ENCODE assay signal across 25 mouse cellular contexts in genomic region chr13:92559429-92559828, GRCm38 (mm10). TPM values are rescaled to one million over a fixed set of nuclear protein-coding genes. Genes with fewer than 3 reads are reported as not detected.
A peak's percentile ranks its signal among the peaks of the same experiment; 100 is the strongest.
DNase-seq lines count a peak whose midpoint lies in the region; ATAC-seq and TF ChIP-seq lines count a peak whose summit lies in the region.
"Had no signal": no experiment of that assay in that cellular context is flagged by ENCODE, and none has a peak within 500 bp of the region (broad histone marks: within the 10 kb centered on the region; RNA-seq: fewer than 3 reads in every experiment).

No protein-coding gene starts in this region.

- WGBS in forebrain, embryonic 16.5 days: 60% methylated on average over 5 of the region's 5 CpGs
- WGBS in forebrain, embryonic 10.5 days: 83% methylated on average over 5 of the region's 5 CpGs
- 72% methylated on average over 5 of the region's 5 CpGs for WGBS in intestine, embryonic 15.5 days

- H3K4me3 ChIP-seq in forebrain, embryonic 16.5 days (replicated peaks; ENCODE audit: low read length): no peak overlapping the region
- H3K4me3 ChIP-seq in forebrain, embryonic 10.5 days: no peak overlapping the region
- no peak overlapping the region for H3K4me3 ChIP-seq in layer of hippocampus, adult 2 months
- no peak overlapping the region for H3K4me3 ChIP-seq in intestine, embryonic 15.5 days (replicated peaks)
- H3K4me3 ChIP-seq: embryonic facial prominence, embryonic 13.5 days; heart, embryonic 13.5 days; hindbrain, embryonic 13.5 days had no signal

- no peaks in the 10 kb centered on the region for H3K36me3 ChIP-seq in forebrain, embryonic 16.5 days (ENCODE audit: control insufficient read depth, insufficient read depth)
- H3K36me3 ChIP-seq in forebrain, embryonic 10.5 days (replicated peaks): no peaks in the 10 kb centered on the region
- H3K36me3 ChIP-seq in intestine, embryonic 15.5 days: no peaks in the 10 kb centered on the region
- H3K36me3 ChIP-seq: embryonic facial prominence, embryonic 13.5 days; G1E; heart, embryonic 13.5 days; hindbrain, embryonic 13.5 days had no signal

- H3K4me2 ChIP-seq in forebrain, embryonic 16.5 days (ENCODE audit: low read length): no peak overlapping the region
- H3K4me2 ChIP-seq in intestine, embryonic 15.5 days (replicated peaks): no peak overlapping the region
- H3K4me2 ChIP-seq: embryonic facial prominence, embryonic 13.5 days; heart, embryonic 13.5 days; hindbrain, embryonic 13.5 days had no signal

- TF ChIP-seq CTCF in layer of hippocampus, adult 2 months (conservative IDR thresholded peaks at IDR 0.05): peak; percentile 54; the same call in 1 of the 2 replicates

- H3K9me3 ChIP-seq in forebrain, embryonic 16.5 days (ENCODE audit: control insufficient read depth, low read length): no peaks in the 10 kb centered on the region
- no peaks in the 10 kb centered on the region for H3K9me3 ChIP-seq in forebrain, embryonic 10.5 days
- H3K9me3 ChIP-seq in intestine, embryonic 15.5 days: no peaks in the 10 kb centered on the region
- H3K9me3 ChIP-seq: embryonic facial prominence, embryonic 13.5 days; heart, embryonic 13.5 days; hindbrain, embryonic 13.5 days had no signal

- peaks cover 2% of the 10 kb centered on the region; the same call in 1 of the 2 replicates for H3K4me1 ChIP-seq in forebrain, embryonic 16.5 days (replicated peaks; ENCODE audit: control insufficient read depth, insufficient read depth, low read length)
- H3K4me1 ChIP-seq in forebrain, embryonic 10.5 days: peaks cover 17% of the 10 kb centered on the region
- H3K4me1 ChIP-seq in intestine, embryonic 15.5 days (replicated peaks): no peaks in the 10 kb centered on the region

- H3K27me3 ChIP-seq in forebrain, embryonic 16.5 days (replicated peaks; ENCODE audit: control insufficient read depth, insufficient read depth, low read length): no peaks in the 10 kb centered on the region
- H3K27me3 ChIP-seq in forebrain, embryonic 10.5 days (ENCODE audit: poor library complexity, severe bottlenecking): no peaks in the 10 kb centered on the region
- H3K27me3 ChIP-seq in intestine, embryonic 15.5 days (replicated peaks): no peaks in the 10 kb centered on the region
- H3K27me3 ChIP-seq: embryonic facial prominence, embryonic 13.5 days; heart, embryonic 13.5 days; hindbrain, embryonic 13.5 days had no signal

- H3K9ac ChIP-seq in forebrain, embryonic 16.5 days (replicated peaks; ENCODE audit: low read depth, low read length): no peak overlapping the region
- no peak overlapping the region for H3K9ac ChIP-seq in intestine, embryonic 15.5 days
- H3K9ac ChIP-seq: embryonic facial prominence, embryonic 13.5 days; heart, embryonic 13.5 days; hindbrain, embryonic 13.5 days had no signal

- DNase-seq in cerebellum, postnatal 10 days: peak; percentile 19 to 23
- no peak for DNase-seq in cerebellum, postnatal 4 days (ENCODE audit: low spot score in 2 of 2)
- no peak for DNase-seq in forebrain, embryonic 10.5 days (ENCODE audit: extremely low spot score, low spot score)
- peak in 1 of 2 experiments; percentile 54 for DNase-seq in layer of hippocampus, adult 2 months (ENCODE audit: low spot score in 2 of 2)
- DNase-seq in layer of hippocampus, postnatal 25 days (ENCODE audit: extremely low spot score in 1 of 2, low spot score in 1 of 2): no peak
- DNase-seq in layer of hippocampus, adult 9-10 months (ENCODE audit: low spot score): peak; percentile 30
- DNase-seq: adrenal gland, postnatal 10 days; B cell, adult 2 months; cerebellum, adult 18-20 months; gastrocnemius, postnatal 36 days; heart, postnatal 4 days; kidney, adult 18-20 months had no signal

- H3K27ac ChIP-seq in forebrain, embryonic 16.5 days (ENCODE audit: low read length): peak overlapping the region; percentile 3; the same call in 1 of the 2 replicates
- H3K27ac ChIP-seq in forebrain, embryonic 10.5 days: no peak overlapping the region
- peak overlapping the region; percentile 64; the same call in 1 of the 2 replicates for H3K27ac ChIP-seq in layer of hippocampus, adult 2 months
- H3K27ac ChIP-seq in intestine, embryonic 15.5 days: no peak overlapping the region
- H3K27ac ChIP-seq: embryonic facial prominence, embryonic 13.5 days; heart, embryonic 13.5 days; hindbrain, embryonic 13.5 days; hindbrain, postnatal 0 days had no signal

- peak; percentile 78; the same call in 1 of the 2 replicates for ATAC-seq in forebrain, embryonic 16.5 days
- ATAC-seq in intestine, embryonic 15.5 days: no peak
- ATAC-seq: CD4-positive, CD25-positive, alpha-beta regulatory T cell, adult 4 months; hindbrain, postnatal 0 days had no signal

RNA-seq across cellular contexts. Expression of gene Spz1, which starts 16.5 kb away (rescaled TPM):
- polyA plus RNA-seq in forebrain, embryonic 16.5 days (2015; fragmentation: Nextera tagmentation; extraction: Ambion mirVana): not detected in 2 replicates
- not detected in 2 replicates for polyA plus RNA-seq in forebrain, embryonic 10.5 days (2016; fragmentation: Nextera tagmentation; extraction: Ambion mirVana)
- not detected for total RNA-seq in layer of hippocampus, adult 2 months (2021)
- not detected for total RNA-seq in layer of hippocampus, postnatal 25 days (2021)
- polyA plus RNA-seq in intestine, embryonic 15.5 days (2015; fragmentation: Nextera tagmentation; extraction: Ambion mirVana): not detected in 2 replicates
- total RNA-seq: adrenal gland, postnatal 10 days; adrenal gland, postnatal 4 days; gastrocnemius, adult 8-10 months; gastrocnemius, postnatal 36 days; heart, postnatal 4 days; hindbrain, postnatal 0 days had no signal
- polyA plus RNA-seq: CD4-positive, CD25-positive, alpha-beta regulatory T cell, adult 4 months; cortical plate, adult 2 months; embryonic facial prominence, embryonic 13.5 days; G1E; heart, embryonic 13.5 days; heart, postnatal 0 days; hindbrain, embryonic 13.5 days; hindbrain, postnatal 0 days; intestine, embryonic 14.5 days had no signal

RNA-seq across cellular contexts. Expression of gene Zfyve16, which starts 28.8 kb away (rescaled TPM):
- polyA plus RNA-seq in forebrain, embryonic 16.5 days (2015; fragmentation: Nextera tagmentation; extraction: Ambion mirVana): 11.1 and 11.3 TPM in 2 replicates
- 10.0 and 10.3 TPM in 2 replicates for polyA plus RNA-seq in forebrain, embryonic 10.5 days (2016; fragmentation: Nextera tagmentation; extraction: Ambion mirVana)
- total RNA-seq in layer of hippocampus, adult 2 months (2021): 10 to 100 TPM; 16.9 to 21.0 TPM
- total RNA-seq in layer of hippocampus, postnatal 25 days (2021): 10 to 100 TPM; 15.4 to 21.7 TPM
- polyA plus RNA-seq in intestine, embryonic 15.5 days (2015; fragmentation: Nextera tagmentation; extraction: Ambion mirVana): 6.6 and 8.8 TPM in 2 replicates

RNA-seq across cellular contexts. Expression of gene Serinc5, which starts 51.5 kb away (rescaled TPM):
- polyA plus RNA-seq in forebrain, embryonic 16.5 days (2015; fragmentation: Nextera tagmentation; extraction: Ambion mirVana): 21.6 and 28.8 TPM in 2 replicates
- 8.2 and 8.9 TPM in 2 replicates for polyA plus RNA-seq in forebrain, embryonic 10.5 days (2016; fragmentation: Nextera tagmentation; extraction: Ambion mirVana)
- 10 to 100 TPM; 67.1 to 72.1 TPM for total RNA-seq in layer of hippocampus, adult 2 months (2021)
- 10 to 100 TPM; 71.1 to 78.5 TPM for total RNA-seq in layer of hippocampus, postnatal 25 days (2021)
- polyA plus RNA-seq in intestine, embryonic 15.5 days (2015; fragmentation: Nextera tagmentation; extraction: Ambion mirVana): 18.3 and 21.4 TPM in 2 replicates

Comparison
In these comparisons a context has a peak if more than half of its experiments do, and no peak if none do; other contexts are left out.
1. DNase-seq: peak in cerebellum, postnatal 10 days (2 of 2) and layer of hippocampus, adult 9-10 months (single experiment); none in cerebellum, postnatal 4 days (0 of 2), forebrain, embryonic 10.5 days (single experiment) and layer of hippocampus, postnatal 25 days (0 of 2).
2. H3K27ac ChIP-seq: peak in forebrain, embryonic 16.5 days (single experiment) and layer of hippocampus, adult 2 months (single experiment); none in forebrain, embryonic 10.5 days (single experiment) and intestine, embryonic 15.5 days (single experiment).